Mouse (Mus musculus): Measurements from ENCODE around the gene Mettl23. TPM values are rescaled to one million over a fixed set of nuclear protein-coding genes. Genes with fewer than 3 reads are reported as not detected.
"Not testable (repeated sequence)": the region's sequence is repeated elsewhere in the genome, so short reads cannot be mapped to it uniquely, and the experiment has no call there.

The Mettl23 gene
- polyA plus RNA-seq, 1 experiment from 2014 or later: 76.7 TPM

DNA sequence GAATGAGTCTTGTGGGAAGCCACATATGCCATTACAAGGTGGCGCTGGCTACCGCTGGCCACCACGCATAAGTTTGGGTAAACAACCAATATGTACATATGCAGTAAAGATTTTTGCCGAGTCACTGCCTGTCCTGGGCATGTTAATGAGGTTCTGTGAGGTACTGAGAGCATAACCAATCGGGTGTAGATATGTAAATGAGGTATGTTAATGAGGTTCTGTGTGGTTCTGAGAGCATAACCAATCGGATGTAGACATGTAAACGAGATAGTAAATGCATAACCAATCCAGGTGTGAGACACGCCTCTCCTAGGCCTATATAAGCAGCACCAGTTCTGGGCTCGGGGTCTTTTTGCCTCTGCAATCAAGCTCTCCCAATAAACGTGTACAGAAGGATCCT lies 59.5 kb downstream of the Mettl23 start:
- peaks cover 14% of the 10 kb centered on the region for H3K4me1 ChIP-seq (replicated peaks)
- not testable (repeated sequence) for H3K4me2 ChIP-seq; H3K9me3 ChIP-seq; H3K27ac ChIP-seq (replicated peaks); H3K36me3 ChIP-seq; H3K4me3 ChIP-seq; H3K9ac ChIP-seq; ATAC-seq (ENCODE audit: low read depth)
- WGBS: 86% methylated on average over 10 of the region's 10 CpGs
- H3K27me3 ChIP-seq: peaks cover 34% of the 10 kb centered on the region

Other genes with a start within 250 kb of the Mettl23 start
- 3.7 TPM in 2 replicates for gene Rhbdf2, start 216.3 kb upstream of the Mettl23 start, polyA plus RNA-seq (2015; fragmentation: Nextera tagmentation; extraction: Ambion mirVana)
- gene Prcd, start 189.7 kb upstream of the Mettl23 start, polyA plus RNA-seq (2015; fragmentation: Nextera tagmentation; extraction: Ambion mirVana): 1.9 and 2.3 TPM in 2 replicates
- 16.1 and 17.2 TPM in 2 replicates for gene Cygb, start 189.0 kb upstream of the Mettl23 start, polyA plus RNA-seq (2015; fragmentation: Nextera tagmentation; extraction: Ambion mirVana)
- gene St6galnac1, start 67.8 kb upstream of the Mettl23 start, polyA plus RNA-seq (2015; fragmentation: Nextera tagmentation; extraction: Ambion mirVana): not detected in 2 replicates
- gene Mxra7, start 15.2 kb upstream of the Mettl23 start, polyA plus RNA-seq (2015; fragmentation: Nextera tagmentation; extraction: Ambion mirVana): 59.4 and 62.0 TPM in 2 replicates
- gene Jmjd6, start 171 bp downstream of the Mettl23 start, polyA plus RNA-seq (2015; fragmentation: Nextera tagmentation; extraction: Ambion mirVana): 75.3 and 81.2 TPM in 2 replicates
- gene Mfsd11, start 9.2 kb downstream of the Mettl23 start, polyA plus RNA-seq (2015; fragmentation: Nextera tagmentation; extraction: Ambion mirVana): 42.9 and 47.3 TPM in 2 replicates
- 624 and 649 TPM in 2 replicates for gene Srsf2, start 9.8 kb downstream of the Mettl23 start, polyA plus RNA-seq (2015; fragmentation: Nextera tagmentation; extraction: Ambion mirVana)
- gene Mgat5b, start 75.6 kb downstream of the Mettl23 start, polyA plus RNA-seq (2015; fragmentation: Nextera tagmentation; extraction: Ambion mirVana): 28.4 and 28.5 TPM in 2 replicates

Data from neural tube, embryonic 13.5 days (tissue).